Mouse (Mus musculus): ENCODE results near the gene Cct7. TPM values are rescaled to one million over a fixed set of nuclear protein-coding genes. Genes with fewer than 3 reads are reported as not detected.

Gene Cct7
- total RNA-seq (2023; ENCODE audit: inconsistent age): 151 to 192 TPM (median 172 TPM) in 4 replicates

DNA sequence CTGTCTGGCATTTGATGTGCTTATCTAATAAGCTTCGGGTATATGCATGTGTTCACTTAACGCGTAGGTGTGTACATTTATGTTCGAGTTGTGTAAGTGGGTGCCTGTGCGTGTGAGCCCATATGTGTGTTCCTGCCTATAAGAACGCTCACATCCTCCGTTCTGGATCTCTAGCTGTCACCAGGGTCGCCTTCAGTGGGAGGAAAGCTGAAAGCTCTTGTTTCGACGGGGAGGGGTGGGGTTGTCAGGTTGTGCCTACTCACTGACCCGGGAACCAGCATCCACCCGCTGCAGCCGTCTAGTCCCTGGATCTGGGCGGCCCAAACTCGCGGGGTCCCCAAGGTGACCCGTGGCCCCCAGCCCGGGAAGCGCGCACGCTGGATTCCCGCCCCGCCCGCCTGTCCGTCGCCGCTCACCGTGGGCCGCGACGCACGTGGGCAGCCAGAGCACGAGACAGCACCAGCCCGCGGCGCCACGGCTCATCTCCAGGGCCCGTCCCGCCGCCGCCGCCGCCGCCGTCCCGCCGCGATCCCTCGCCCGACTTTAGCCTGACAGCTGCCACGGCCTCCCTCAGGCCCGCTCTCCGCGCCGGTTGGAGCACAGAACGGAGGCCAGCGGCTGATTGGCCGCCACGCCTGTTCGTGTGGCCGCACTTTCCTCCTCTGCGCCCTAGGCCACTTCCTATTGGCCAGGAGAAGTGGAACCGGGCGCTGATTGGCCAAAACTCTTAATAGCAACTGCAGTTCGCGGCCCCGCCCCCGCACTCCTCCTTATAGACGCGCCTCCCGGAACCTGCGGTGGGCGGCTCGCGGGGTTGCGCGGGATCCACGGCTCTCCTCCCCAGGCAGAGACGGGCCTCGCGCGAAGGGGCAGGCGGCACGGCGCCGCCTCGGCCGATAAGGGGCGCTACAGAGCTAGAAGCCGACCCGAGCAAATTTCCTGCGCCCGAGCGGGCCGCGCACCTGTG, at the start of gene Cct7:
Cct7 (plus strand) TSS at position 818 of the 967 bp plus-strand sequence.

DNA sequence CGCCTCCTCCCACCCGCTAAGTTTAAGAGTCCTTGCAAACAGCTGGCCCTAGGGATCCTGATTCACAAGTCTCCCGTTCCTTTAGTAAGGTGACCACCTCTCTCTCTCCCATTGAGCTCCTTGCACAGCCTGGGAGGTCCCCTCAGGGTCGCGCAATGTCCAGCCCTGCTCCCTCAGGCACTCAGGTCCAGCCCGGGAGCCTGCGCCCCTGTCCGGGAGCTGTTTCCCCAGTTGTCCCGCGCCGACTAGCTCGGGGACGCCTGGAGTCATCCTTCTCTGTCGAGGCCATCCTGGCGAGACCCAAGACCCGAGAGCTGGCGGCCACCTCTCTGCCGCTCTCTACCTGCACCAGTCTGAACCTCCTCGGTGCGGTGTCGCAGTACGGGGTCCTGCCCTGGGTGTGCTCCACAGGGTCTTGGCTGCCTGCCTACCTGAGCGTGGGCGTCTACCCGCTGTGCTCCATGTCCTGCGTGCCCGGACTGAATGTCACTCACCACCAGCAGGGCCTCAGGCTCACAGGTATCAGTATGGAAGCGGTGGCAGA, 27.4 kb upstream of the Cct7 start, which contains the start of gene Noto:
Noto (plus strand) TSS at position 51 of the 544 bp plus-strand sequence.

DNA sequence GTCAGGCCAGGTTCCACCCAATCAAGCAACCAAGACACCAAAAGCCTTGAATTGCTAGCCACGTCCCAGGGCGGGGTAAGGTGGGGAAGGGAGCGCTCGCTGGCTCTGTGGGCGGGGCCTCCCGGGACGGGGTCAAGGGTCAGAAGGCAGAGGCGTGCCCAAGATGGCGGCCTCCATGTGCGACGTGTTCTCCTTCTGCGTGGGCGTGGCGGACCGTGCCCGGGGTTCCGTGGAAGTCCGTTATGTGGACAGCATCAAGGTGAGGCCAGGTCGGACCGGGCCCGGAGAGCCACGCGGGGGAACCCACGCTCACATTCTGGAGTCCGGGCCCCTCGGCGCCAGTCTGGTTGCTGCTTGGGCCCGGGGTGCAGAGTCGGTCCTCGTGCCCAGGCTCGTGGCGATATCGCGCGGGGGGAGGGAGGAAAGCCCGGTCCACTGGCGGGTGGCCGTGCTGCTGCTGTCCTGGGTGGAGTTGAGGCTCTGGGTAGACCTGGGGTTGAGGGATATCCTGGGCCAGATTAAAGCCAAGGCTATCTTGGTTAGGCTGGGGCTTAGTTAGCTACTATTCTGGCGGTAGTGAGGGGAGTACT, 19.4 kb upstream of the Cct7 start, which contains the start of gene Smyd5:
Smyd5 (plus strand) TSS at position 148 of the 590 bp plus-strand sequence.

DNA sequence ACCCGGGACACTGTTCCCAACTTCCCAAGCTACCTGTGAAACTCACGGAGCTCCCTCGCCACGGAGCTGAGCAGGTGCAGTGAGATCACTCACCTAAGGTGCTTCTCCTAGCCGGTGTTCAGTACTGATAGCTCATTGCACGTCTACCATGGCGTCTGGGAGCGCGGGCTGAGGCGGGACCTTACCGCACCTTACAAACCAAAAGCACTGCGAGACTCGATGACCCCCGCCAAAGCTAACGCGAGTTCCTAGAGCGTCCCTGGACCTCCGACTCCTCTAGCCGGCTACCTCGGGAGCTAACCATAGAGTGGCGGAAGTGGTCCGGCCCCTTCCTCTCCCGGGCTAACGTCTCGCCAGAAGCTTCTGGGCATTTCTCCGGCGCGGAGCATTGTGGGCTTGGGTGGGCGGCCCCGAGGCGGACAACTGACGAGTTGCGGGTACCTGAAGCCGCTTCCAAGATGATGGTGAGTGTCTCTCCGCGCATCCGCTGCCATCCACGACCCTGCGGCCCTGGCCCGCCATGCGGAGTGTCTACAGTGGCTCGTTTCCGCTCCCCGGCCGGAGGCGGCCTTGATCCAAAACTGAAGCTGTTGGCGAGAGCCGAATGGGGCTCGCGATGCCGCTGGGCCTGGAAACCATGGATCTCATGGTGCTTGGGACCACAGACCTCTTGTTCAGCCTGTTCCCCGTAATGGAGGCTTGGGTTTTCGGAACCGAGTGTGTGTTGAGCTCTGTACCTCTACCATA, 523 bp downstream of the Cct7 start, which contains the start of gene Pradc1:
Pradc1 (minus strand) TSS at position 307 of the 747 bp plus-strand sequence.

DNA sequence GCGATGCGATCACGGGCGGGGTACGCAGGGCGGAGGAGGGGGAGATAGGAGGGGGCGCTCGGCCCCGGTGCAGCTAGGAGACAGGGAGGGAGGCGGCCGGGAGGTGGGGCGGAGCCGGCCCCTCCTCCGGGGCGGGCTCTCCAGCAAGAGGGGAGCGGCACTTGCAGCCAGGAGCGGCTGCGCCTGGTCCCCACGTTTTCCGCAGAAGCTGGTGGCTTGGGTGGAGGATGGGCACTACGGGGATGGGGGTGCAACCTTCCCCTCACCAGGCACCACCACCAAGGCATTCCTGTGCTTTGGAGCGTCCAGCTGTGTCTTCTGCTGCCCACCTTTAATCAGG, 51.6 kb downstream of the Cct7 start, which contains the start of gene Fbxo41:
Fbxo41 (minus strand) TSS at position 84 of the 340 bp plus-strand sequence.

DNA sequence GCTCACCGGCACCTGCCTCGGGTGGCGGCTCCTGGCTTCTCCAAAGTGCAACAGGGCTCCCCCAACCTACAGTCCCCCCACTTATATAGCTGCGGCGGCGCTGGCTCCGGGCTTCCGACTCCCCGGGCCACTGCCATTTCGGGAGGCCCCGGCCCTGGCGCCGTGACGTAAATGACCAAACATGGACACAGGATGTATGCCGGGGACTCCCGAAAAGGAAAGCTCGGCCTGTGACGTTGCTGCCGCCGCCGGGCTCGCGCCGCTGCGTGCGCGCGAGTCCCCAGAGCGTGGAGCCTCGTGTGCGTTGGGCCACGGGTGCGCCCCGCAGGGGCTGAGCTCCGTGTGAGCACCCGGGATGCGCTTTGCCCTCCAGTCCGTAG, 62.2 kb downstream of the Cct7 start, which contains the start of gene Egr4:
Egr4 (minus strand) TSS at position 59 of the 380 bp plus-strand sequence.

Other genes with a start within 250 kb of the Cct7 start
- gene Sfxn5, start 118.1 kb upstream of the Cct7 start, total RNA-seq (2023; ENCODE audit: inconsistent age): 11.0 to 13.9 TPM (median 12.3 TPM) in 4 replicates
- 0.64 to 1.2 TPM (median 0.99 TPM) in 4 replicates for gene Rab11fip5, start 76.9 kb upstream of the Cct7 start, total RNA-seq (2023; ENCODE audit: inconsistent age)
- not detected in 4 replicates for gene Noto, start 27.6 kb upstream of the Cct7 start, total RNA-seq (2023; ENCODE audit: inconsistent age)
- gene Smyd5, start 19.5 kb upstream of the Cct7 start, total RNA-seq (2023; ENCODE audit: inconsistent age): 40.9 to 51.6 TPM (median 45.6 TPM) in 4 replicates
- gene Pradc1, start 456 bp downstream of the Cct7 start, total RNA-seq (2023; ENCODE audit: inconsistent age): 10.0 to 15.0 TPM (median 13.6 TPM) in 4 replicates
- gene Fbxo41, start 51.5 kb downstream of the Cct7 start, total RNA-seq (2023; ENCODE audit: inconsistent age): not detected in 4 replicates
- gene Egr4, start 62.1 kb downstream of the Cct7 start, total RNA-seq (2023; ENCODE audit: inconsistent age): 0.39 to 0.69 TPM (median 0.54 TPM) in 4 replicates
- 4.5 to 5.8 TPM (median 5.3 TPM) in 4 replicates for gene Alms1, start 136.0 kb downstream of the Cct7 start, total RNA-seq (2023; ENCODE audit: inconsistent age)